Comparison of ENCODE assay signal across 28 mouse cellular contexts in genomic region chr2:80870458-80870857, GRCm38 (mm10).
DNase-seq lines count a peak whose midpoint lies in the region; ATAC-seq and TF ChIP-seq lines count a peak whose summit lies in the region.
"Had no signal": no experiment of that assay in that cellular context is flagged by ENCODE, and none has a peak within 500 bp of the region (broad histone marks: within the 10 kb centered on the region; RNA-seq: fewer than 3 reads in every experiment).

No protein-coding gene starts in this region.

- peak overlapping the region; percentile 46 for H3K4me3 ChIP-seq in cerebellum, adult 2 months (replicated peaks; ENCODE audit: insufficient read depth, low read depth, low read length)
- H3K4me3 ChIP-seq in forebrain, postnatal 0 days (ENCODE audit: low read depth, low read length), result peak overlapping the region; percentile 18
- no peak overlapping the region for H3K4me3 ChIP-seq in forebrain, embryonic 12.5 days (replicated peaks)
- peak overlapping the region; percentile 48 for H3K4me3 ChIP-seq in layer of hippocampus, adult 2 months
- H3K4me3 ChIP-seq in testis, adult 2 months (ENCODE audit: control insufficient read depth, low read depth, low read length), result peak overlapping the region; percentile 75
- H3K4me3 ChIP-seq: erythroblast, embryonic 14.5 days; forebrain, embryonic 15.5 days; hindbrain, embryonic 10.5 days; kidney, embryonic 15.5 days; limb, embryonic 10.5 days; limb, embryonic 15.5 days; neural tube, embryonic 15.5 days had no signal

- TF ChIP-seq CTCF in cerebellum, adult 2 months (IDR thresholded peaks at IDR 0.05; ENCODE audit: borderline replicate concordance, insufficient read depth, low read depth, low read length), result no peak
- no peak for TF ChIP-seq CTCF in forebrain, postnatal 0 days (IDR thresholded peaks at IDR 0.05; ENCODE audit: low read depth)
- no peak for TF ChIP-seq CTCF in layer of hippocampus, adult 2 months (conservative IDR thresholded peaks at IDR 0.05)
- no peak for TF ChIP-seq CTCF in testis, adult 2 months (IDR thresholded peaks at IDR 0.05; ENCODE audit: control insufficient read depth, insufficient read depth, insufficient replicate concordance, low read depth, low read length)

- DNase-seq in cerebellum, adult 2 months, result no peak
- DNase-seq in cerebellum, postnatal 36 days, result no peak
- DNase-seq in forebrain, postnatal 0 days, result peak; percentile 10
- no peak for DNase-seq in layer of hippocampus, adult 2 months (ENCODE audit: low spot score in 2 of 2)
- no peak for DNase-seq in layer of hippocampus, adult 9-10 months (ENCODE audit: low spot score)
- DNase-seq in testis, postnatal 14 days (ENCODE audit: low spot score), result no peak
- DNase-seq: adrenal gland, adult 8-10 months; gastrocnemius, postnatal 14 days; heart, postnatal 14 days; kidney, adult 18-20 months; kidney, postnatal 25 days; lung, adult 2 months; lung, postnatal 10 days; retina, postnatal 1 day; right cerebral cortex, postnatal 14 days; thymus, postnatal 14 days had no signal

- no peak; the same call in 1 of the 2 replicates for ATAC-seq in forebrain, postnatal 0 days
- no peak for ATAC-seq in forebrain, embryonic 12.5 days (ENCODE audit: low FRiP score)
- ATAC-seq: forebrain, embryonic 15.5 days had no signal

- WGBS in cerebellum, adult 2 months, result 15% methylated on average over 6 of the region's 6 CpGs
- WGBS in forebrain, postnatal 0 days, result 43% methylated on average over 6 of the region's 6 CpGs
- WGBS in forebrain, embryonic 12.5 days, result 68% methylated on average over 6 of the region's 6 CpGs

- no peaks in the 10 kb centered on the region for H3K36me3 ChIP-seq in forebrain, postnatal 0 days (ENCODE audit: insufficient read depth)
- H3K36me3 ChIP-seq in forebrain, embryonic 12.5 days (replicated peaks), result no peaks in the 10 kb centered on the region
- H3K36me3 ChIP-seq in testis, adult 2 months (ENCODE audit: control insufficient read depth, insufficient read depth, low read length), result no peaks in the 10 kb centered on the region
- H3K36me3 ChIP-seq: forebrain, embryonic 15.5 days; hindbrain, embryonic 10.5 days; kidney, embryonic 15.5 days; limb, embryonic 10.5 days; limb, embryonic 15.5 days; neural tube, embryonic 15.5 days had no signal

- no peaks in the 10 kb centered on the region for H3K9me3 ChIP-seq in forebrain, postnatal 0 days (ENCODE audit: low read length)
- no peaks in the 10 kb centered on the region for H3K9me3 ChIP-seq in forebrain, embryonic 12.5 days
- H3K9me3 ChIP-seq: forebrain, embryonic 15.5 days; hindbrain, embryonic 10.5 days; kidney, embryonic 15.5 days; limb, embryonic 10.5 days; limb, embryonic 15.5 days; neural tube, embryonic 15.5 days had no signal

- TF ChIP-seq POLR2A in cerebellum, adult 2 months (IDR thresholded peaks at IDR 0.05; ENCODE audit: borderline replicate concordance, insufficient read depth, low read length), result no peak
- no peak for TF ChIP-seq POLR2A in testis, adult 2 months (IDR thresholded peaks at IDR 0.05; ENCODE audit: control insufficient read depth, low read depth, low read length)

- H3K4me1 ChIP-seq in cerebellum, adult 2 months (ENCODE audit: control insufficient read depth, insufficient read depth, low read length), result no peaks in the 10 kb centered on the region
- H3K4me1 ChIP-seq in forebrain, postnatal 0 days (ENCODE audit: insufficient read depth), result no peaks in the 10 kb centered on the region
- H3K4me1 ChIP-seq in forebrain, embryonic 12.5 days, result no peaks in the 10 kb centered on the region
- no peaks in the 10 kb centered on the region for H3K4me1 ChIP-seq in testis, adult 2 months (ENCODE audit: control insufficient read depth, insufficient read depth, low read length)
- H3K4me1 ChIP-seq: forebrain, embryonic 15.5 days; hindbrain, embryonic 10.5 days; kidney, embryonic 15.5 days; limb, embryonic 10.5 days; limb, embryonic 15.5 days; neural tube, embryonic 15.5 days had no signal

- no peak overlapping the region for H3K27ac ChIP-seq in cerebellum, adult 2 months (ENCODE audit: insufficient read depth, low read length)
- H3K27ac ChIP-seq in forebrain, postnatal 0 days (ENCODE audit: low read depth, low read length), result no peak overlapping the region
- H3K27ac ChIP-seq in forebrain, embryonic 12.5 days, result no peak overlapping the region
- 0 out of 2 replicates have a peak overlapping the region, but pooled peaks have one; percentile 10 for H3K27ac ChIP-seq in layer of hippocampus, adult 2 months
- no peak overlapping the region for H3K27ac ChIP-seq in testis, adult 2 months (ENCODE audit: control insufficient read depth, insufficient read depth, low read depth, low read length)
- H3K27ac ChIP-seq: forebrain, embryonic 15.5 days; hindbrain, embryonic 10.5 days; kidney, embryonic 15.5 days; limb, embryonic 10.5 days; limb, embryonic 15.5 days; liver, embryonic 14.5 days; macrophage; neural tube, embryonic 15.5 days had no signal

- peak overlapping the region; percentile 31 for H3K4me2 ChIP-seq in forebrain, postnatal 0 days (ENCODE audit: low read depth)
- no peak overlapping the region for H3K4me2 ChIP-seq in forebrain, embryonic 12.5 days
- H3K4me2 ChIP-seq: forebrain, embryonic 15.5 days; kidney, embryonic 15.5 days; limb, embryonic 15.5 days; neural tube, embryonic 15.5 days had no signal

- H3K27me3 ChIP-seq in cerebellum, adult 2 months (ENCODE audit: control insufficient read depth, insufficient read depth, low read length), result no peaks in the 10 kb centered on the region
- H3K27me3 ChIP-seq in forebrain, postnatal 0 days (ENCODE audit: insufficient read depth, low read length), result no peaks in the 10 kb centered on the region
- H3K27me3 ChIP-seq in forebrain, embryonic 12.5 days, result no peaks in the 10 kb centered on the region
- no peaks in the 10 kb centered on the region for H3K27me3 ChIP-seq in testis, adult 2 months (ENCODE audit: control insufficient read depth, insufficient read depth, low read length)
- H3K27me3 ChIP-seq: CH12.LX; forebrain, embryonic 15.5 days; kidney, embryonic 15.5 days; limb, embryonic 15.5 days; neural tube, embryonic 15.5 days had no signal

- H3K9ac ChIP-seq in forebrain, postnatal 0 days, result peak overlapping the region; percentile 18; the same call in 1 of the 2 replicates
- no peak overlapping the region for H3K9ac ChIP-seq in forebrain, embryonic 12.5 days
- H3K9ac ChIP-seq: forebrain, embryonic 15.5 days; kidney, embryonic 15.5 days; limb, embryonic 15.5 days; liver, embryonic 14.5 days; neural tube, embryonic 15.5 days had no signal
